In the genomic region with DNA sequence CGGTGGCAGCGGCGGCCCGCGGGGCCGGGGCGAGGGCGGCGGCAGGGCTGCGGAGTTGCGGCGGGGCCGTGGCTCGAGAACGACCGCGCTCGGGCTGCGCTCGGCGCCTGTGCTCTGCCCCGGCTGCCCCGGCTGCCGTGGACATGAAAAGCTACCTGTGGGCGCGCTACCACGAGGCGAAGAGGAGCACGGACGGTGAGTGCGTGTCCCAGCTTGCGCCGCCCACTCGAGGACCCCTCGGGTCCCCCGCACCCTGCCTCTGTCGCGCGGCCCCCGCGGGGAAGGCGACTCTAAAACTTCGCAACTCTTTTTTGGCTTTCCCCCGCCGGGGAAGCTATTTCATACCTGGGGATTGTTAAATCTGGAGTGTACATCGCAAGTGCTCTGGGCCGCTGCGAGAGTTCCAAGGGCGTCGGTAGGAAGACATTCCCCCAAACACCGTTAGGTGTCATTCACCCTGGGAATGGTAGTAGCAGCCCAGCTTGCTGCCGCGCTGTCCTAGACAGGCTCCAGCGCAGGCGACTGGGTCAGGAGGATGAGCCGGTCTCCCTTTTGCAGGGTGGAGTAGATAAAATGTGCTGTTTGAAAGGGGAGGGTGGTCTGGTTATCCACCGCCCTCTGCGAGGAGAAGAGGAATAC, we compare ENCODE assay signal across 8 mouse cellular contexts. TPM values are rescaled to one million over a fixed set of nuclear protein-coding genes. Genes with fewer than 3 reads are reported as not detected.
DNase-seq lines count a peak whose midpoint lies in the region; ATAC-seq and TF ChIP-seq lines count a peak whose summit lies in the region.

No protein-coding gene starts in this region.

- H3K9ac ChIP-seq in heart, postnatal 0 days (replicated peaks; ENCODE audit: low read depth, low read length), result peak overlapping the region; percentile 81
- H3K9ac ChIP-seq in stomach, embryonic 14.5 days (replicated peaks; ENCODE audit: low read depth, low read length), result peak overlapping the region; percentile 52; the same call in 1 of the 2 replicates

- under 1% methylated on average over 58 of the region's 58 CpGs for WGBS in embryonic facial prominence, embryonic 10.5 days
- WGBS in heart, postnatal 0 days, result under 1% methylated on average over 57 of the region's 58 CpGs
- under 1% methylated on average over 54 of the region's 58 CpGs for WGBS in stomach, embryonic 14.5 days

- H3K36me3 ChIP-seq in embryonic facial prominence, embryonic 10.5 days (replicated peaks), result no peaks in the 10 kb centered on the region
- H3K36me3 ChIP-seq in heart, postnatal 0 days (replicated peaks; ENCODE audit: control insufficient read depth, insufficient read depth, low read length), result no peaks in the 10 kb centered on the region
- no peaks in the 10 kb centered on the region for H3K36me3 ChIP-seq in stomach, embryonic 14.5 days (ENCODE audit: control insufficient read depth, insufficient read depth, low read length)

- peak; percentile 18 for ATAC-seq in heart, postnatal 0 days (ENCODE audit: insufficient read depth, low read depth)
- ATAC-seq in megakaryocyte progenitor cell, adult 5-6 weeks (replicated peaks; ENCODE audit: poor library complexity), result peak; percentile 23
- ATAC-seq in stomach, embryonic 14.5 days (ENCODE audit: insufficient number of reproducible peaks, insufficient read depth, low FRiP score, low read depth), result peak; percentile 11; the same call in 1 of the 2 replicates

- peak overlapping the region; percentile 89 for H3K27ac ChIP-seq in embryonic facial prominence, embryonic 10.5 days (replicated peaks)
- peak overlapping the region; percentile 90 for H3K27ac ChIP-seq in heart, postnatal 0 days (ENCODE audit: low read depth)
- H3K27ac ChIP-seq in stomach, embryonic 14.5 days (ENCODE audit: low read length), result no peak overlapping the region; the same call in 1 of the 2 replicates

- peaks cover 51% of the 10 kb centered on the region for H3K4me1 ChIP-seq in embryonic facial prominence, embryonic 10.5 days
- peaks cover 50% of the 10 kb centered on the region for H3K4me1 ChIP-seq in heart, postnatal 0 days (ENCODE audit: control insufficient read depth, insufficient read depth)
- H3K4me1 ChIP-seq in stomach, embryonic 14.5 days (ENCODE audit: control insufficient read depth, insufficient read depth, low read length), result peaks cover 12% of the 10 kb centered on the region

- peak; percentile 61 for DNase-seq in cerebellum, adult 9-10 months
- no peak for DNase-seq in cerebellum, adult 8-10 months
- DNase-seq in MN1 (ENCODE audit: low spot score), result peak; percentile 76
- DNase-seq in embryonic facial prominence, embryonic 10.5 days (ENCODE audit: low spot score), result peak; percentile 49
- DNase-seq in heart, postnatal 0 days (ENCODE audit: low spot score), result peak; percentile 56
- peak; percentile 31 to 61 for DNase-seq in kidney, postnatal 25 days

- H3K4me2 ChIP-seq in heart, postnatal 0 days (ENCODE audit: low read depth, low read length), result peak overlapping the region; percentile 91
- H3K4me2 ChIP-seq in stomach, embryonic 14.5 days (replicated peaks; ENCODE audit: low read depth, low read length), result peak overlapping the region; percentile 96

- TF ChIP-seq EP300 in heart, postnatal 0 days (IDR thresholded peaks at IDR 0.05; ENCODE audit: low read depth), result no peak

- H3K4me3 ChIP-seq in embryonic facial prominence, embryonic 10.5 days, result peak overlapping the region; percentile 81
- peak overlapping the region; percentile 75 for H3K4me3 ChIP-seq in heart, postnatal 0 days (ENCODE audit: low read depth, low read length)
- peak overlapping the region; percentile 69 for H3K4me3 ChIP-seq in stomach, embryonic 14.5 days (ENCODE audit: low read depth, low read length)

- TF ChIP-seq CTCF in heart, postnatal 0 days (IDR thresholded peaks at IDR 0.05; ENCODE audit: low read depth), result no peak

- H3K9me3 ChIP-seq in embryonic facial prominence, embryonic 10.5 days, result no peaks in the 10 kb centered on the region
- H3K9me3 ChIP-seq in heart, postnatal 0 days (replicated peaks; ENCODE audit: control insufficient read depth, low read length), result no peaks in the 10 kb centered on the region
- H3K9me3 ChIP-seq in stomach, embryonic 14.5 days (ENCODE audit: control insufficient read depth, low read depth, low read length), result no peaks in the 10 kb centered on the region

- H3K27me3 ChIP-seq in embryonic facial prominence, embryonic 10.5 days (replicated peaks; ENCODE audit: low read depth, poor library complexity, severe bottlenecking), result peaks cover 23% of the 10 kb centered on the region
- no peaks in the 10 kb centered on the region for H3K27me3 ChIP-seq in heart, postnatal 0 days (ENCODE audit: control insufficient read depth, insufficient read depth, low read length)
- no peaks in the 10 kb centered on the region for H3K27me3 ChIP-seq in stomach, embryonic 14.5 days (ENCODE audit: control insufficient read depth, insufficient read depth, low read length)

RNA-seq across cellular contexts. Expression of gene Nt5dc3, which starts 0.4 kb away (rescaled TPM):
- polyA plus RNA-seq in embryonic facial prominence, embryonic 10.5 days (2016; fragmentation: Nextera tagmentation; extraction: Ambion mirVana), result 0.75 and 0.85 TPM in 2 replicates
- 22.4 and 31.8 TPM in 2 replicates for total RNA-seq in heart, postnatal 0 days (2014; rRNA removed; ENCODE audit: low replicate concordance)
- 3.4 and 4.2 TPM in 2 replicates for polyA plus RNA-seq in heart, postnatal 0 days (2015; fragmentation: Nextera tagmentation; extraction: Ambion mirVana)
- total RNA-seq in megakaryocyte progenitor cell, adult 5-6 weeks (2015), result 3.4 and 4.2 TPM in 2 replicates
- 3.0 and 3.2 TPM in 2 replicates for total RNA-seq in megakaryocyte progenitor cell, adult 5-6 weeks (2017)
- polyA plus RNA-seq in stomach, embryonic 14.5 days (2014; fragmentation: Nextera tagmentation; extraction: Ambion mirVana), result 2.1 and 2.2 TPM in 2 replicates

RNA-seq across cellular contexts. Expression of gene Gm49358, which starts 15.5 kb away (rescaled TPM):
- not detected in 2 replicates for polyA plus RNA-seq in embryonic facial prominence, embryonic 10.5 days (2016; fragmentation: Nextera tagmentation; extraction: Ambion mirVana)
- total RNA-seq in heart, postnatal 0 days (2014; rRNA removed; ENCODE audit: low replicate concordance), result 11.4 and 36.1 TPM in 2 replicates
- not detected in 2 replicates for polyA plus RNA-seq in heart, postnatal 0 days (2015; fragmentation: Nextera tagmentation; extraction: Ambion mirVana)
- not detected in 2 replicates for total RNA-seq in megakaryocyte progenitor cell, adult 5-6 weeks (2015)
- 0.21 TPM in 1 of 2 replicates, not detected in the other for total RNA-seq in megakaryocyte progenitor cell, adult 5-6 weeks (2017)
- polyA plus RNA-seq in stomach, embryonic 14.5 days (2014; fragmentation: Nextera tagmentation; extraction: Ambion mirVana), result 0.43 TPM in 1 of 2 replicates, not detected in the other
